Mouse (Mus musculus) cerebellum, adult 8-10 months (tissue): ENCODE data around the gene Sphk1.
"Not testable (repeated sequence)": the region's sequence is repeated elsewhere in the genome, so short reads cannot be mapped to it uniquely, and the experiment has no call there.

Experiments used
- DNase-seq: peaks from one replicate; pipeline ENCODE4 v3.0.0; 2022

The Sphk1 gene

GRCm38 (mm10) chr11:116530187-116531147 lies at the start of gene Sphk1:
Gene Sphk1 (plus strand): TSS chr11:116530925.
- DNase-seq: no peak

GRCm38 (mm10) chr11:116480975-116481374 lies 49.8 kb upstream of the Sphk1 start:
- DNase-seq: no peak

GRCm38 (mm10) chr11:116481776-116482175 lies 48.9 kb upstream of the Sphk1 start:
- DNase-seq: no peak

GRCm38 (mm10) chr11:116484261-116484660 lies 46.5 kb upstream of the Sphk1 start:
- no peak for DNase-seq

- DNase-seq: no peak
Measured at GRCm38 (mm10) chr11:116488207-116488606, 42.5 kb upstream of the Sphk1 start.

GRCm38 (mm10) chr11:116488693-116489375 lies 41.9 kb upstream of the Sphk1 start:
- DNase-seq: no peak

GRCm38 (mm10) chr11:116489771-116490231 lies 40.9 kb upstream of the Sphk1 start:
- DNase-seq: no peak

GRCm38 (mm10) chr11:116490232-116491107 lies 40.3 kb upstream of the Sphk1 start:
- peak; percentile 85 for DNase-seq

GRCm38 (mm10) chr11:116491338-116491737 lies 39.4 kb upstream of the Sphk1 start:
- no peak for DNase-seq

- DNase-seq: not testable (repeated sequence)
Measured at GRCm38 (mm10) chr11:116492507-116492906, 38.2 kb upstream of the Sphk1 start.

- no peak for DNase-seq
Measured at GRCm38 (mm10) chr11:116493191-116493590, 37.5 kb upstream of the Sphk1 start.

- no peak for DNase-seq
Measured at GRCm38 (mm10) chr11:116493795-116494252, 36.9 kb upstream of the Sphk1 start, which contains the start of gene Prpsap1. Gene Prpsap1 (minus strand): TSS chr11:116494202.

- no peak for DNase-seq
Measured at GRCm38 (mm10) chr11:116494474-116495174, 36.1 kb upstream of the Sphk1 start.

- DNase-seq: no peak
Measured at GRCm38 (mm10) chr11:116497313-116497712, 33.4 kb upstream of the Sphk1 start.

GRCm38 (mm10) chr11:116498596-116498995 lies 32.1 kb upstream of the Sphk1 start:
- DNase-seq: no peak

GRCm38 (mm10) chr11:116499018-116499417 lies 31.7 kb upstream of the Sphk1 start:
- DNase-seq: no peak

GRCm38 (mm10) chr11:116501005-116501746 lies 29.5 kb upstream of the Sphk1 start:
- peak; percentile 55 for DNase-seq

GRCm38 (mm10) chr11:116504516-116504915 lies 26.2 kb upstream of the Sphk1 start:
- DNase-seq: no peak

GRCm38 (mm10) chr11:116505573-116505972 lies 25.2 kb upstream of the Sphk1 start:
- DNase-seq: no peak

GRCm38 (mm10) chr11:116506151-116506875 lies 24.4 kb upstream of the Sphk1 start:
- no peak for DNase-seq
